Mouse (Mus musculus): ENCODE results near the gene Prkar2a. TPM values are rescaled to one million over a fixed set of nuclear protein-coding genes. Genes with fewer than 3 reads are reported as not detected.

Prkar2a gene
- polyA plus RNA-seq, 1 experiment from 2014 or later, result 39.4 TPM

DNA sequence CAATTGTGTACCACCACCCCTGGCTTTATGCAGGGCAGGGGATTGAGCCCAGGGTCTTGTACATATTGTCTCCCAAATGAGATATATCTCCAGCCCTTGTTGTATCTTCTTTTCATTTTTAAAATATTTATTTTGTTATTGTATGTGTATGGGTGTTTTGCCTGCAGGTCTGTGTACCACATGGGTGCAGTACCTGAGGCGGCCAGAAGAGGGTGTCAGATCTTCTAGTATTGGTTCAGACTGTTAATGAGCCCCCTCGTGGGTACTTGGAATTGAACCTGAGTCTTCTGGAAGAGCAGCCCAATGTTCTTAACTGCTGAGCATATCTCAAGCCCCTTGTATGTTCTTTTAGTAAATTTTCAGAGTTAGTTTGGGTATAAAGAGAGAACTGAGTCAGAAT is 16.0 kb upstream of the Prkar2a start:
- 51% methylated on average over 2 of the region's 2 CpGs for WGBS
- no peak for ATAC-seq (ENCODE audit: insufficient number of reproducible peaks, insufficient read depth, low FRiP score, low TSS enrichment)
- Histone ChIP-seq H3K4me1 (no peaks in the 10 kb centered on the region), H3K27me3 (no peaks in the 10 kb centered on the region), H3K27ac (no peak overlapping the region), H3K4me2 (replicated peaks) (no peak overlapping the region), H3K36me3 (peaks cover 36% of the 10 kb centered on the region), H3K9me3 (no peaks in the 10 kb centered on the region), H3K9ac (no peak overlapping the region), H3K4me3 (no peak overlapping the region)

GRCm38 (mm10) chr9:108680026-108680425 is 9.1 kb upstream of the Prkar2a start:
- H3K4me3 ChIP-seq, result no peak overlapping the region
- peaks cover 41% of the 10 kb centered on the region for H3K36me3 ChIP-seq
- WGBS, result 92% methylated on average over 15 of the region's 15 CpGs
- no peak overlapping the region for H3K9ac ChIP-seq
- H3K4me2 ChIP-seq (replicated peaks), result no peak overlapping the region
- no peak for ATAC-seq (ENCODE audit: insufficient number of reproducible peaks, insufficient read depth, low FRiP score, low TSS enrichment)
- no peaks in the 10 kb centered on the region for H3K9me3 ChIP-seq
- no peak overlapping the region for H3K27ac ChIP-seq
- no peaks in the 10 kb centered on the region for H3K4me1 ChIP-seq
- H3K27me3 ChIP-seq, result no peaks in the 10 kb centered on the region

- ATAC-seq (ENCODE audit: insufficient number of reproducible peaks, insufficient read depth, low FRiP score, low TSS enrichment), result no peak
- Histone ChIP-seq H3K27ac (no peak overlapping the region), H3K9me3 (no peaks in the 10 kb centered on the region), H3K4me3 (no peak overlapping the region), H3K4me2 (replicated peaks) (no peak overlapping the region), H3K9ac (no peak overlapping the region), H3K4me1 (peaks cover under 1% of the 10 kb centered on the region; the same call in 1 of the 2 replicates), H3K36me3 (peaks cover 15% of the 10 kb centered on the region; the same call in 1 of the 2 replicates), H3K27me3 (no peaks in the 10 kb centered on the region)
- 60% methylated on average over 4 of the region's 4 CpGs for WGBS
These were observed 2.6 kb upstream of the Prkar2a start for GRCm38 (mm10) chr9:108686475-108686887.

GRCm38 (mm10) chr9:108687181-108687580 is 1.9 kb upstream of the Prkar2a start:
- no peaks in the 10 kb centered on the region for H3K9me3 ChIP-seq
- peaks cover 11% of the 10 kb centered on the region; the same call in 1 of the 2 replicates for H3K36me3 ChIP-seq
- no peak overlapping the region for H3K27ac ChIP-seq
- peaks cover 3% of the 10 kb centered on the region; the same call in 1 of the 2 replicates for H3K4me1 ChIP-seq
- ATAC-seq (ENCODE audit: insufficient number of reproducible peaks, insufficient read depth, low FRiP score, low TSS enrichment), result no peak
- no peaks in the 10 kb centered on the region for H3K27me3 ChIP-seq
- WGBS, result 90% methylated on average over 6 of the region's 6 CpGs
- H3K9ac ChIP-seq, result no peak overlapping the region
- H3K4me3 ChIP-seq, result no peak overlapping the region
- no peak overlapping the region for H3K4me2 ChIP-seq (replicated peaks)

GRCm38 (mm10) chr9:108687686-108688085 is 1.4 kb upstream of the Prkar2a start:
- Histone ChIP-seq H3K27ac (no peak overlapping the region), H3K4me2 (replicated peaks) (no peak overlapping the region), H3K9ac (no peak overlapping the region), H3K27me3 (no peaks in the 10 kb centered on the region), H3K36me3 (peaks cover 7% of the 10 kb centered on the region; the same call in 1 of the 2 replicates), H3K4me3 (no peak overlapping the region), H3K4me1 (peaks cover 3% of the 10 kb centered on the region; the same call in 1 of the 2 replicates), H3K9me3 (no peaks in the 10 kb centered on the region)
- WGBS, result 78% methylated on average over 2 of the region's 2 CpGs
- ATAC-seq (ENCODE audit: insufficient number of reproducible peaks, insufficient read depth, low FRiP score, low TSS enrichment), result no peak

- no peak overlapping the region for H3K4me2 ChIP-seq (replicated peaks)
- no peaks in the 10 kb centered on the region for H3K9me3 ChIP-seq
- 72% methylated on average over 9 of the region's 9 CpGs for WGBS
- no peak for ATAC-seq (ENCODE audit: insufficient number of reproducible peaks, insufficient read depth, low FRiP score, low TSS enrichment)
- H3K4me1 ChIP-seq, result peaks cover 8% of the 10 kb centered on the region; the same call in 1 of the 2 replicates
- H3K27ac ChIP-seq, result no peak overlapping the region
- H3K4me3 ChIP-seq, result no peak overlapping the region
- H3K36me3 ChIP-seq, result 0 out of 2 replicates have a peak, but pooled peaks cover 3% of the 10 kb centered on the region
- H3K27me3 ChIP-seq, result no peaks in the 10 kb centered on the region
- no peak overlapping the region for H3K9ac ChIP-seq
These were observed 663 bp upstream of the Prkar2a start for GRCm38 (mm10) chr9:108688451-108688850.

- no peak overlapping the region for H3K27ac ChIP-seq
- no peak overlapping the region for H3K4me3 ChIP-seq
- H3K4me2 ChIP-seq (replicated peaks), result no peak overlapping the region
- peaks cover 18% of the 10 kb centered on the region; the same call in 1 of the 2 replicates for H3K4me1 ChIP-seq
- 81% methylated on average over 1 of the region's 1 CpGs for WGBS
- H3K9me3 ChIP-seq, result no peaks in the 10 kb centered on the region
- H3K36me3 ChIP-seq, result 0 out of 2 replicates have a peak, but pooled peaks cover under 1% of the 10 kb centered on the region
- no peaks in the 10 kb centered on the region for H3K27me3 ChIP-seq
- ATAC-seq (ENCODE audit: insufficient number of reproducible peaks, insufficient read depth, low FRiP score, low TSS enrichment), result no peak
- no peak overlapping the region for H3K9ac ChIP-seq
These were observed 879 bp downstream of the Prkar2a start for GRCm38 (mm10) chr9:108689993-108690392.

DNA sequence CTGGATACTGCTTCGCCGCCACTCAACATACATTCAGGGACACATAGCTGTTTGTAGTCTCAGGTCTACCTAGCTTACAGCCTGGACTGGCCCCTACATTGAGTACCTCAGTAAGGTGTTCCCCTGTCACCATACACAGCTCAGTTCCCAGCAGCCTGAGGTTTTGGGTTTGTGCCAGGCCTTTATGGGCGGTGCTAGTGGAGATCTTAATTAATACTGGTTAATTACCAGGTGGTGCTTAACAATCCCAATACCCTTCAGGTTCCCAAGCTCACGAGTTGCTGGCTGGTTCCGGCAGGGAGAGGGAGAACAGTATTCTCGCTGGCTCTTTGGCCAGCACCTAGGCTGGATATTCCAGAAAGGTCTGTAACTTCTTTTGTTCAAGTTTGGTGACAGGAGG is 1.8 kb downstream of the Prkar2a start:
- no peak for ATAC-seq (ENCODE audit: insufficient number of reproducible peaks, insufficient read depth, low FRiP score, low TSS enrichment)
- WGBS, result 83% methylated on average over 6 of the region's 6 CpGs

GRCm38 (mm10) chr9:108691371-108691770 is 2.3 kb downstream of the Prkar2a start:
- no peaks in the 10 kb centered on the region for H3K36me3 ChIP-seq
- no peak for ATAC-seq (ENCODE audit: insufficient number of reproducible peaks, insufficient read depth, low FRiP score, low TSS enrichment)
- peaks cover 18% of the 10 kb centered on the region; the same call in 1 of the 2 replicates for H3K4me1 ChIP-seq
- H3K9ac ChIP-seq, result peak overlapping the region; percentile 81
- H3K4me2 ChIP-seq (replicated peaks), result peak overlapping the region; percentile 95
- H3K27ac ChIP-seq, result no peak overlapping the region
- 65% methylated on average over 8 of the region's 8 CpGs for WGBS
- H3K4me3 ChIP-seq, result peak overlapping the region; percentile 74
- H3K9me3 ChIP-seq, result no peaks in the 10 kb centered on the region
- H3K27me3 ChIP-seq, result no peaks in the 10 kb centered on the region

More for the DNA sequence above, 1.8 kb downstream of the Prkar2a start:
- H3K9me3 ChIP-seq, result no peaks in the 10 kb centered on the region
- no peak overlapping the region for H3K27ac ChIP-seq
- H3K36me3 ChIP-seq, result no peaks in the 10 kb centered on the region
- no peaks in the 10 kb centered on the region for H3K27me3 ChIP-seq
- no peak overlapping the region for H3K9ac ChIP-seq
- H3K4me1 ChIP-seq, result peaks cover 18% of the 10 kb centered on the region; the same call in 1 of the 2 replicates
- no peak overlapping the region for H3K4me3 ChIP-seq
- no peak overlapping the region for H3K4me2 ChIP-seq (replicated peaks)

DNA sequence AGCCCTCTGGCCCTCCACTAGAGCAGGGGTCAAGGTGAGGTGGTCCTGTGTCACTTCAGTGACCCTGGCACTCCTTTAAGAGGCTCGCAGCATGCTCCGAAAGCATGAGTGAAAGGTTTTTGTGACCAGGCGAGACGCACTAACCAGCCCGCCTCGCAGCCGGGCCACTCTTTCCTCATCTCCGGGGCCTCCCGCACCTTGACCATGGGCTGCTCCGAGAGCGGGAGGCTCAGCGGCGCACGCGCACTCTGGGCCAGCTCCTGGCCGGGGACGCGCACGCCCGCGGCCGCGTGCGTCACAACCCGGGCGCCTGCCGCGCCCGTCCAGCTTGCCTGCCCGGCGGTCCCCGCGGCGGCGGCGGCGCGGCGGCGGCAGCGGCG is 2.7 kb downstream of the Prkar2a start:
- peaks cover 18% of the 10 kb centered on the region; the same call in 1 of the 2 replicates for H3K4me1 ChIP-seq
- no peaks in the 10 kb centered on the region for H3K9me3 ChIP-seq
- no peaks in the 10 kb centered on the region for H3K36me3 ChIP-seq
- H3K9ac ChIP-seq, result peak overlapping the region; percentile 81
- peak overlapping the region; percentile 63; the same call in 1 of the 2 replicates for H3K27ac ChIP-seq
- WGBS, result 1% methylated on average over 42 of the region's 42 CpGs
- peak overlapping the region; percentile 95 for H3K4me2 ChIP-seq (replicated peaks)
- ATAC-seq (ENCODE audit: insufficient number of reproducible peaks, insufficient read depth, low FRiP score, low TSS enrichment), result peak; percentile 70
- H3K27me3 ChIP-seq, result no peaks in the 10 kb centered on the region
- peak overlapping the region; percentile 74 for H3K4me3 ChIP-seq

- H3K36me3 ChIP-seq, result no peaks in the 10 kb centered on the region
- peak; percentile 85 for ATAC-seq (ENCODE audit: insufficient number of reproducible peaks, insufficient read depth, low FRiP score, low TSS enrichment)
- WGBS, result under 1% methylated on average over 89 of the region's 92 CpGs
- H3K4me2 ChIP-seq (replicated peaks), result peak overlapping the region; percentile 95
- H3K27ac ChIP-seq, result peak overlapping the region; percentile 63
- H3K9me3 ChIP-seq, result no peaks in the 10 kb centered on the region
- peak overlapping the region; percentile 81 for H3K9ac ChIP-seq
- H3K4me3 ChIP-seq, result peak overlapping the region; percentile 74
- H3K4me1 ChIP-seq, result peaks cover 18% of the 10 kb centered on the region; the same call in 1 of the 2 replicates
- no peaks in the 10 kb centered on the region for H3K27me3 ChIP-seq
These were observed 3.3 kb downstream of the Prkar2a start for GRCm38 (mm10) chr9:108692226-108693041.

DNA sequence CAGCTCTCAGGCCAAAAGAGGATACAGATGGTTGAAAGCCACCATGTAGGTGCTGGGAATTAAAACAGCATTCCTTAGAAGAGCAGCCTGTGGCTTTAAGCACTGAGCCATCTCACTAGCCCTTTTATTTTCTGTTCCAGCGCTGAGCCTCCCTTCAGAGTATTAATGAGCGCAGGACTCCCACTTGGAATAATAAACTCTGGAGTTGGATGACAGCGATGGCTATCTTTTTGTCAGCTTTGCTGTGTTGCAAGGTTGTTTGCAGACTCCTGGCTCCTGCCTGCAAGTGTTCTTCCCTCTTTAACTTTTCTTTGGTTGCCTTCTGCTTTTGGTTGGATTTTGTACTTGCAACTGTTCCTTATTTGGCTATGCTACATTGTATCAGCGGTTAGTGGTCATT is 4.8 kb downstream of the Prkar2a start:
- H3K9ac ChIP-seq, result no peak overlapping the region
- H3K27ac ChIP-seq, result no peak overlapping the region
- no peak overlapping the region for H3K4me3 ChIP-seq
- no peaks in the 10 kb centered on the region for H3K9me3 ChIP-seq
- H3K4me2 ChIP-seq (replicated peaks), result no peak overlapping the region
- no peak for ATAC-seq (ENCODE audit: insufficient number of reproducible peaks, insufficient read depth, low FRiP score, low TSS enrichment)
- 69% methylated on average over 4 of the region's 4 CpGs for WGBS
- H3K27me3 ChIP-seq, result no peaks in the 10 kb centered on the region
- H3K36me3 ChIP-seq, result no peaks in the 10 kb centered on the region
- peaks cover 18% of the 10 kb centered on the region; the same call in 1 of the 2 replicates for H3K4me1 ChIP-seq
